Mouse (Mus musculus) retina, postnatal 7 days (tissue): Measurements from ENCODE around the gene Banf1.
"Not testable (repeated sequence)": the region's sequence is repeated elsewhere in the genome, so short reads cannot be mapped to it uniquely, and the experiment has no call there.

ENCODE experiments used
- DNase-seq: peaks from one replicate; pipeline ENCODE4 v3.0.0-alpha.2; 2012; ENCODE audit warnings: low read depth, low spot score

Banf1 gene

GRCm38 (mm10) chr19:5367053-5367359 is at the start of gene Banf1:
Gene Banf1, minus strand, starts transcription at chr19:5367168.
- no peak for DNase-seq

GRCm38 (mm10) chr19:5414534-5414957 is 47.6 kb upstream of the Banf1 start:
- no peak for DNase-seq

GRCm38 (mm10) chr19:5413840-5414239 is 46.9 kb upstream of the Banf1 start:
- no peak for DNase-seq

GRCm38 (mm10) chr19:5411961-5412360 is 45.0 kb upstream of the Banf1 start:
- DNase-seq = no peak

- no peak for DNase-seq
Observed at GRCm38 (mm10) chr19:5410641-5411040, 43.7 kb upstream of the Banf1 start.

GRCm38 (mm10) chr19:5409068-5409467 is 42.1 kb upstream of the Banf1 start:
- no peak for DNase-seq

GRCm38 (mm10) chr19:5408057-5409001 is 41.4 kb upstream of the Banf1 start:
- no peak for DNase-seq

- DNase-seq = peak; percentile 58
Observed at GRCm38 (mm10) chr19:5407133-5407532, 40.2 kb upstream of the Banf1 start.

GRCm38 (mm10) chr19:5406531-5407126 is 39.7 kb upstream of the Banf1 start:
- peak; percentile 33 for DNase-seq

- DNase-seq = no peak
Observed at GRCm38 (mm10) chr19:5405924-5406323, 39.0 kb upstream of the Banf1 start.

- DNase-seq = no peak
Observed at GRCm38 (mm10) chr19:5402293-5402692, 35.3 kb upstream of the Banf1 start, which contains the start of gene Tsga10ip. Gene Tsga10ip, minus strand, starts transcription at chr19:5402526.

GRCm38 (mm10) chr19:5401073-5401472 is 34.1 kb upstream of the Banf1 start:
- not testable (repeated sequence) for DNase-seq

- DNase-seq = no peak
Observed at GRCm38 (mm10) chr19:5395371-5395770, 28.4 kb upstream of the Banf1 start.

- no peak for DNase-seq
Observed at GRCm38 (mm10) chr19:5394168-5394567, 27.2 kb upstream of the Banf1 start.

- no peak for DNase-seq
Observed at GRCm38 (mm10) chr19:5392892-5393291, 25.9 kb upstream of the Banf1 start.

GRCm38 (mm10) chr19:5390416-5390815 is 23.4 kb upstream of the Banf1 start:
- DNase-seq = no peak

- no peak for DNase-seq
Observed at GRCm38 (mm10) chr19:5389647-5390046, 22.7 kb upstream of the Banf1 start.

GRCm38 (mm10) chr19:5388588-5389242 is 21.7 kb upstream of the Banf1 start, which contains the start of gene Sart1:
Gene Sart1, minus strand, starts transcription at chr19:5388703.
- DNase-seq = peak; percentile 94

- DNase-seq = no peak
Observed at GRCm38 (mm10) chr19:5388011-5388441, 21.1 kb upstream of the Banf1 start.

GRCm38 (mm10) chr19:5384715-5385114 is 17.7 kb upstream of the Banf1 start:
- no peak for DNase-seq

- DNase-seq = no peak
Observed at GRCm38 (mm10) chr19:5383326-5383725, 16.4 kb upstream of the Banf1 start.

- DNase-seq = no peak
Observed at GRCm38 (mm10) chr19:5377446-5377845, 10.5 kb upstream of the Banf1 start.
